Mouse (Mus musculus): ENCODE results near the gene Cdkal1.

Gene Cdkal1

DNA sequence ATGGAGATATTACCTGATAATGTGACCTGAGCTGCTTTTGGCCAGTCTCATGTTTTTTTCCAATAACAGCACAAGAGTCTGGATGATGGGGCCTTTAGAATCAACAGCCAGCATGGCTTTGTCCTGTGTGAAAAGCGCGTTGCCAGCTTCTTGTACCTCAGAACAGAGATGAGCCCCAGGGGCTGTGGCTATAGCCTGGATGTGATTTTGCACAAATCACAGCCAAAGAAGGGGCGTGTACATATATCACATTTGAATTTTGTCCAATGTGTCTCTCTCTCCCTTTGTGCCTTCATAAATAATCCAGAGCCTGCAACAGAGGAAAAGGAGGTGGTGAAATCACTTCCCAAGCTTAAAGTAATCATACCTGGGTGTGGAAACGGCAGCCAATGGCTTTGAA is 660.5 kb downstream of the Cdkal1 start:
- no peak for DNase-seq (ENCODE audit: low spot score in 2 of 2)

DNA sequence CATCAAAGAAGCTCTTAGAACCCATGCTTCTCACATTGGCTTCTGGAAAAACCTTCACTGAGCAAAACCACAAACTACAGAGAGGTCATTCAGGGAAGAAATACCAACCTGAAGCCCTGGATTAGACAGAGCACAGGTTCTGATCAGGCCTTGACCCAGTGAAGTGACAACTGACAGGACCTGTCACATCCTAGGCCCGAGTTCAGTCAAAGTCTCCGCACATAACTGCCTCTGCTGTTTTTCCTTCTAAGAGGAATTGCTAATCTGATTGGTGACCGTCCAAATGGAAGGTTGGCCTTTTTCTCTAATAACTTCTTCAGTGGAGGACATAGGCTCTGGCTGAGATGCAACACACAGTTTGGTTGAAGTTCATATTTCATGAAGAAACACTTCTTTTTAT is 662.8 kb downstream of the Cdkal1 start:
- no peak for DNase-seq (ENCODE audit: low spot score in 2 of 2)

DNA sequence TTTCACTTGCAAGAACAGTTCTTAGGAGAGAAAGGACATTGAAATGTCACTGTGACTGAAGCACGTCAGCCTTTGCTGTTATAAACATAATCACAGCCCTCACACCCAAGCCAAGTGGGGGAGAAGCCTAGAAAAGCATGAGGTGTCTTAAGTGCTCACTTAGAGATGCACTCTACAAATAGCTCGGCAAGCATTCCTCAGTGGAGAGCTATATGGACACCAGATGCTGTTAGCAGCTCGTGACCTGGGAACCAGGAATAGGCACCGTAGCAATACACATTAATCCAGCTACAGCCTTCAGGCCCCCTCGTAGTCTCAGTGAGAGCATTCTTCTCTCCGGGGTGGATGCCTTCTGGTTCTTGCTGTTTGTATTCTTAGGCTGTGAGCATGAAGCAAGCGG is 664.9 kb downstream of the Cdkal1 start:
- DNase-seq (ENCODE audit: low spot score in 2 of 2) = no peak

DNA sequence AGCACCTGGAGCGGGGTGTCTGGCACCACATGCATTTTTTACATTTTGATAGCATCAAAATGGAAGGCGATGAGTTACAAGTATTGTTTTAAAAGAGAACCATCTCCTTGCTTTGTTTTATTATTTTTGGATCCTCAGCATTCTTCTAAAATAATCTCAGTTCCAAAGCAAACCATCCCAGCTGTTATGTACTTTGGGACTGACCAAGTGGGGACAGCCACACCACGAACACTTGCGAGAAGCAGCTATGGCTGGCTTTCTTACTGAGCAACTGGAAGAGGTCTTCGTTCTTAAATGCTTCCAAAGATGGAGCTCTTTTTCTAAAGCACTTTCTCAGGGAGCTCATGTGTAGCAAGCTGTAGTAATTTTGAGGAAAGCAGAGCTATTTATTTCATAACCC is 668.7 kb downstream of the Cdkal1 start:
- no peak for DNase-seq (ENCODE audit: low spot score in 2 of 2)

DNA sequence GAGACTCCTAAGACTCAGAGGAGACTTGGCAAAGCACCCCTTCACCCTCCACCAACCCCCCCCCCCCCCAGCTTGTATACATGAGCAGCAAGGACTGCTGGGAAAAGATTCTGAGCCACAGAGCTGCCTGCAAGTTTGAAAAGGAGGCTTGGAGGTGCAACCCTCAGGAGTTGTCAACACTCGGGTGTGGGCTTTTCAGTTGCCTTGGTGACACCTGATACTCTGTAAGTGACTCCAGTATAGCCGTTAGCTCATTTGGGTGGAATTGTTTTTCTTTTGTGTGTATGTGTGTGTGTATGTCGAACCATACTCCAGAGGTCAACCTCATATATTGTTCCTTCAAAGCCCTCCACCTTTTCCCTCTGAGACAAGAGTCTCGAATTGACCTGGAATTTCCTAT is 669.9 kb downstream of the Cdkal1 start:
- DNase-seq (ENCODE audit: low spot score in 2 of 2) = no peak

DNA sequence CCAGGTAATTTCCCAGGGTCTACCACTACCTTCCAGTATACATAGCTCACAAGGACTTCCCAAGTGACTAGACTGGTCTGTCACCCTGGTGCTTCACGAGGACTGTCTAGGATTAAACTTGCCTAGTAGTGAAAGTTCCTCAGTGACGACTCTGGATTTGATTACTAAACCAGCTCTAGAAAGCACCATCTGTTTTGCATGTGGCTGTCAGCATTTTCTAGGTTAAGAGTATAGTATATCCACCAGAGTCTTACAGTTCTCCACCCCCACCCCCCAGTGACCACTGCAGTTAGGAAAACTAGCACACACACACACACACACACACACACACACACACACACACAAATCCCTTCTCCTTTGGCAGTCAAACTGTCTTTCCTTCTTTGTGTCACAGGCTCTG is 670.9 kb downstream of the Cdkal1 start:
- no peak for DNase-seq (ENCODE audit: low spot score in 2 of 2)

DNA sequence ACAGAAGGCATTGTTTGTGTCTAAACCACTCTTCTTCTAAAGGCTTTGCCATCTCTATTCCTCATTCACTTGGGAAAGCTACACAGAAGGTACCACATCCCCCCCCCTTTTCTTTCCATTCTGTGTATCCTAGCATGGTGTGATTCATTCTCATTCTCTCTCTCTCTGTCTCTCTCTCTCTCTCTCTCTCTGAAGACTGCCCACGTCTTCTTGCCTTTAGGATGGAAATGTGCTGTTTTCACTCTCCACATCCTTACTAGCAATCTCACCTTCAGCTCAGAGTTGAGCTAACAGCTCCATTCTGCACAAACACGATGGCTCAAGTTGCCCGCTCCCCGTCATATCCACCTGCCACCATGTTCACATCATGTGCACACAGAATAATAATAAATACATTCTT is 675.6 kb downstream of the Cdkal1 start:
- DNase-seq (ENCODE audit: low spot score in 2 of 2) = no peak

DNA sequence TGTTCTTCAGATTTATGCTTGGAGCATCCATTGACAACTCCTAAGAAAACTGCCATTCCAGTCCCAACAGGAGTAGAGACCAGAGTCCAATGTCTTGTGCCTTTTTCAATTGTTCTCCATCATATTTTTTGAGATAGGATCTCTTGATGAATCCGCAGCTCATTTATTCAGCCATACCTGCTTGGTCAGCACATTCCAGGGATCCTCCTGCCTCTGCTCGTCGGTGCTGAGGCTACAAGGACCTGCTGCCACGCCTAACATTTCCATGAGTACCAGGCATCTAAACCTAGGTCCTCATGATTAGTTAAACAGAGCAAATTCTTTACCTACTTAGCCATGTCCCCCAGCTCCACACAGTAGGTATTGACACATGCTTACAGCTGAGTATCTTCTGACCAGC is 676.2 kb downstream of the Cdkal1 start:
- no peak for DNase-seq (ENCODE audit: low spot score in 2 of 2)

DNA sequence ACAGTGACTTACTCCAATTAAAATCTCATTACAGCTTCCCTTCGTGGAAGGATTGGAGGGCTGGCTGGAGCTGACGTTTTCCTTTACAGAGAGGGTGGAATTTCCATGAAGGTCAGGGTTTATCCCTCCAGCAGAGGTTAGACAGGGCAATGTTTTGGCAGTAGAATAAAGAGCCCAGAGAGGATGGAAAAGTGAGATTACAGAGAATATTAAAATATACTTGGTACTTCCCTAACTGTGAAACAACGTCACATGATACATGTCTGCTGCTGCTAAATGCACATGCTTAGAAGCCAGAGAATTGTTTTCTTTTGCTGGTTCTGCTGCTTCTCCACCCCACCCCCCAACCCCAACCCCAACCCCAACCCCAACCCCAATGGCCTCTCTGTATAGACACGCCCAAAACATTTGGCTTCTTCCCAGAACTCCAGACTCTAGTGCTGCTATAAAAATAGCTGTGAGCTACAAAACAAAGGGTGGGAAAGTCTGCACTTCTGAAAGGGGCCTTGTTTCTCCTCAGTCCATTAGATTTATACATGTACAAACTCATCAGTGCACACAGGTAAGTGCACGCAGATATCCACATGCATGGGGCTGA is 677.5 kb downstream of the Cdkal1 start:
- no peak for DNase-seq (ENCODE audit: low spot score in 2 of 2)

DNA sequence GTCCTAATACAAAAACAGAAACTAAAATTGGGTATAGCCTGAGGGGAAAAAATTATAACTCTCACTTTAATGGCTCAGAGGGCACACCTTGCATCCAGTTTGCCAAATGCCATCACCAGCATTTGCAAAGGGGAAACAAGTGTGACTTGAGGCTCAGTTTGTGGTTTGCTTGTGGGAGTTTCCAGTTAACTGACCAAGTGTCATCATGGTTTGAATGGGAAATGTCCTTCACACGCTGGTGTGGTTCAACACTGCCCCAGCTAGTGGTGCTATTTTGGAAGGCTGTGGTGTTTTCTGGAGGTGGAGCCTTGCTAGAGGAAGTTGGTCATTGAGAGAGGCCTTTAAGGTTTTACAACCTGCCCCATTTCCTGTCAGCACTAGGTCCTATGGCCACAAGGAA is 686.1 kb downstream of the Cdkal1 start:
- no peak for DNase-seq (ENCODE audit: low spot score in 2 of 2)

DNA sequence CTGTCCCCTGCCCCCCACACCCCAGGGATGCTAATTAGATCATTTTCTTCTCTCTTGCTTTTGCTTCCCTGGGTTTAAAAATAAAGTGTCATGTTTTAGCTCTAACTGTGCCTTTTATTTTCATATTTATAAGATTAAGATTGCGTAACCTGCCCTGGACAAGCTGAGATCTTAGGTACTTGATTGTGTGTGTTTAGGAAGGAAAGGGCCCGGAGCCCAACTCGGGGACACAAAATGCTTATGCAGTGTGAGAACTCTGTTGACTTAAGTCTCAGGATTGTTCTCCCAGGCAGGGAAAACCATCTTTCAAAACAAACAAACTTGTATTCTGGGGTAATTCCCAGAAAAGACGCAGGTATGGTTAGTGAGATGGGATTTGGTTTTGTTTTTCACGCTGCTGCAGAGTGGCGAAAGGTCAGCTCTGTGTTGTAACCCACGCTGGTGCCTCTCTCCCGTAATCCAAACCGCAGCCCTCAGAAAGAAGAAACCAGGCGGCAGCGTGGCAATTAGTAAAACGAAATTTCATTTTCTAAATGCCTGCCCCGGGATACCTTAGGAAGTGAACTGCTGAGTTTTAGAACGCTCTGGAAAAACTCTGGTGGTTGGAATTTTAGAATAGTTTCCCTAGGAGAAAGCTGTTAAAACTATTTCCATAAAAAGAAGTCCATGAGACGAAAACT is 690.5 kb downstream of the Cdkal1 start:
- DNase-seq (ENCODE audit: low spot score in 2 of 2) = no peak

DNA sequence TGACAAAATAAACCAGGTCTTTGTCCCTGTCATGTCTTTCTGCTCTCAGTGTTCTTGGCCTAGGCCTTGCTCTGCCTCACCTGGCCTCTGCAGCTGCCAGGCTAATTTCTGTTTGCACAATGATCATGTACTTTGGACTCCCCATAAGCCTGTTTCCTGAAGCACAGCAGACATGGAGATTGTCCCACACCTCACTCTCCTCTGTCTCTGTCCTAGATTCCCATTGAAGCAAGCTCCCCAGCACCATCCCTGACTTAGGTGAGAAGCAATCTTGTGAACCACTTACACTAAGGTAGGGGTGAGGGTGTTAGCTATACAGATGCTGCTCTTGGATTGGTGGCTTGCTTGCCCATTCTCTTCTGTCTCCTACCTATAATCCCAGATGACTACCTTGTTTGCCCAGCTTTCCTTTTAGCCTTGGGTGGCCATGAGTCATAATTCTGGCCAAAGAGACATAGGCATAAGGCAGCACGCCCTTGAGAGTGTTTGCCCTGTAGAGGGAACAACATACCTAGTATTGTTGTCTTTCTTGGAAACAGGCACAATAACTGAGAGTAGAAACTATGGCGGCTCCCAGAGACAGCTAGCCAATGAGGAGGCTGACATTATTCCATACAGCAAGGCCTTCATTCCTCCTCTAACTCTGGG is 692.5 kb downstream of the Cdkal1 start:
- DNase-seq (ENCODE audit: low spot score in 2 of 2) = no peak

DNA sequence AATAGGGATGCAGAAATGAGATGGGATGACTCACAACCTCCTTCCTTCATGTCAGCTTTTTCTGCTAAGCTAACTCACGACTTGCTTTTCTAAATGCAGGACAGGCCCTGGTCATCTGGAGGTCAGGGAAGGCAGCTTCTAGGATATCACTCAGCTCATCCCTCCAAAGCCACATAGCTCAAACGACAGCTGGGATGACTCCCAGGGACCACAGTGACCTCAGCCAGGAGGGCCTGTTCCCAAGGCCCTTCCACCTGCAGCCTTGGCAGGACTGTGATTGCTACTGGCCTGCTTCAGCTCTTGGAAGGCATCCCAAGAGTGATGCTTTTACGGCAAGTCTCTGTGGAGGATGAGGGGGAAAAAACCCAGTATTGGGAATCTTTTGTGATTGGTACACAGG is 693.0 kb downstream of the Cdkal1 start:
- no peak for DNase-seq (ENCODE audit: low spot score in 2 of 2)

DNA sequence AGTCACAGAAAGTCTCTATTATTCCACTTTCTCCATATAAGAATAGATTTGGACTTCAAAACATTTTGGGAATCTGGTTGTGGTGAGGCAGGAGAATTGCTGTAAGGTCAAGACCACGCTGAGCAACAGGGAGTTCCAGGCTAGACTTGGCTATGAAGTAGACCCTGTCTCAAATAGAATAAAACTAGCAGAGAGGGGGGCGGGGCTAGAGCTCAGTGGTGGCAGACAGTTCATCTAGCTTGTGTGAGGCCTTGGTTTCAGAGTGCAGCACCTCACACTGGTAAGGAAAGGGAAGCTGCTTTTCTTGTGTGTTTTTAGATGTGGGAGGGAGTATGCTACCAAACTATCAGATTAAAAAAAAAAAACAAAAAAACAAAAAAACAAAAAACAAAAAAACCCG is 694.0 kb downstream of the Cdkal1 start:
- DNase-seq (ENCODE audit: low spot score in 2 of 2) = no peak

DNA sequence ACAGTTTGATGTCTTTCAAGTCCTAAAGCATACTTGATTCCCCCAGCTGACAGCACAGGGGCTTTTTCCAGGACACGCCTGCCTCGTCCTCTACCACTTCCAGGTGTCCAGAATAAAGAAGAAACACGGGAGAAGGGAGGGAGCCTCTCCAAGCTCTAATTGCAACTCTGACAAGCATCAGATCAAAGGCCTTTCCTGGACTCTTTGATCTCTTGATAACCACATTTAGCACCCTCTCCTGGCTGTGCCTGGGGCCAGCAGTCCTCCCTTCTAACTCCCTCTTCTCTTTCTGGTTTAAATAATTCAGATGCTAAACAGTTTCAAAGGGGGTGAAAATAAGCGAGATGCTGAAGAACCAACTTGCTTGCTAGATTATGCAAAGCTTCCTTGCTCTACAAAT is 698.8 kb downstream of the Cdkal1 start:
- no peak for DNase-seq (ENCODE audit: low spot score in 2 of 2)

DNA sequence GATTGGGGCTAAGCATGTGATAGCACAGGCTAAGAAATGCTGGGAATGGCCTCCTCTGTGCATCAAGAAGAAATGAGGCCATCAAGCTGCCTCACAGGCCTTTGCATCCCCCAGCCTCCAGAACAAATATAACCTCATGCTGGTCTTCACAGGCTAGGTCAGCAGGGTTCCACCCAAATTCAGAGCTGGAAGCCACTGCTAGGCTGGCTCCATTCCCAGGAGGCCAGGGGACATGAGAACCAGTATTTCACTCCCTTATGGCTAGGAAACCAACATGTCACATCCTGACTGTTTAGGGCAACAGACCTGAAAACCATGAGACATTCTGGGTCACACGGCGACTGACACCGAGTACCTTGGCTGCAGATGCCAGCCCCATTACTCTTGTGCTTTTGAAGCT is 700.2 kb downstream of the Cdkal1 start:
- no peak for DNase-seq (ENCODE audit: low spot score in 2 of 2)

DNA sequence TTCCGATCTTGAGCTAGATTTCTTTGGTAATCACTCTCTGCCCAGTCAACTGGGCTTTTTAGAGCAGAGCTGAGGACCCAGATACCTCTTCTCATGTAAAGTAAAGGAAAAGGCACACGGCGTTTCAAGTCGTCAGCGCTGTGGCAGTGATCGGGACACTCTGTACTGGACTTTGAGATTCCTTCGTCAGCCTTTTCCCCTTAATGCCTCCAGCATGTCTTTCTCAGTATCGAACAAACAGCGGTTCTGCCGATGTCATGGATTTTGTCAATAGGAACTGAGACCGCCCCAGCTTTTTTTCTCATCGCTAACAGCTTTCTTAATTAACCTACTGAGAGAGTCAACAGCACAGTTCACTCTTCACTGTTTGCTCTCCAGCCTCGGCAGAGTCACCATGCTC is 705.4 kb downstream of the Cdkal1 start:
- DNase-seq (ENCODE audit: low spot score in 2 of 2) = no peak

DNA sequence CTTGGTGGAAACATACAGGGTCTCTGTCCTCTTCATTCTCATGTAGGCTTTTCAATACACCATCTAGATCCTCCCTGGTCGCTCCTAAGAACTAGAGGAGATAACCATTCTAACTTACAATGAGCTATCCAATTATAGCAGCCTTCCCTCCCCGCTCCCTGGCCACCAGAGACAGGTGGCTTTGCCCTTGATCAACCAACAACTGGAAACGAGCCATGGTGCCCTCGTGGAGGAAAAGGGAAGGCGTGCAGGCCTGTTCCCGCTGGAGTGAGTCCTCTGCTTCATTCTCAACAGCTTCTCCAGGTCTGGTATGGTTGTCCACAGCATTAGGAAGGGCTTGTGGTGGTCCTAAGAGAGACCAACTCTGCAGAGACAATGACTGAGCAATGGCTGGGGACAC is 706.1 kb downstream of the Cdkal1 start:
- no peak for DNase-seq (ENCODE audit: low spot score in 2 of 2)

DNA sequence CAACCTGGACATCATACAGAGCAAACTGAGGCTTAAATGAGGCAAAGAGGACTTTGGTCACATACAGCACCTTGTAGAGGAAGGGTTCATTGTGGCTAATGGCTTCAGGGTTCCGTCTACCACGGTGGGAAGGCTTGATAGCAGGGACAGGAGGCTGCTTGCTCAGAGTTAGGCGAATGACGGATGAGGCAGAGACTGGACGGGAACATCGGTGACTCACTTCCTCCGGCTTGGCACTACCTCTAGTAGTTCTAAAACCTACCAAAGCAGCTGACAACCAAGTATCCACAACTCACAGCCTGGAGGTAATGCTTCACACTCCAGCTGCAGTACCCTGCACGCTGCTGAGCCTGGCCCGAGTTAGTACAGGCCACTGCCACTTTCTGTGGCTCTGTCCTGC is 706.9 kb downstream of the Cdkal1 start:
- DNase-seq (ENCODE audit: low spot score in 2 of 2) = no peak

Measured in frontal cortex, postnatal 36 days (tissue).